Comparison of ENCODE assay signal across 24 mouse cellular contexts in the genomic region with DNA sequence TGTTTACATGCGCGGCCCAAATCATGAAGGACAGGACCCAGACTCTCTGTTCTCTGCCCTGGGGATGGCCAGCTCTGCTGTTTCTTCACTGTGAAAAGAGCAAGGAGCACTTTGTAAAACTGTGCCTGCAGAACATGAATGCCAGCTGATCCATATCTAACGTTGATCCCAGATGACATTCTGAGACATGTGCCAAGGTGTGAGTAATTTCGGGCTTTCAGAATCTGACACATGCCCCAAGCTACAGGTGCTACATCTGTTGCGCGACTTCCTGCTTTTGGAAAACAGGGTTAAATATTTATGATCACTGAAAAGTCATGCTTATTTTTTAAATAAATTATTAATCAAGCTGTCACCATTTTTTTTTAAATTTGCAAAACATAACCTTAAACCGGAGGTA.
"Had no signal": no experiment of that assay in that cellular context is flagged by ENCODE, and none has a peak within 500 bp of the region (broad histone marks: within the 10 kb centered on the region; RNA-seq: fewer than 3 reads in every experiment).

No protein-coding gene starts in this region.

- H3K4me3 ChIP-seq: heart, adult 2 months; heart, embryonic 13.5 days; heart, embryonic 15.5 days; hindbrain, embryonic 13.5 days; hindbrain, embryonic 15.5 days; layer of hippocampus, adult 2 months; left cerebral cortex, adult 2 months; limb, embryonic 10.5 days; limb, embryonic 12.5 days; liver, embryonic 13.5 days had no signal

- H3K9ac ChIP-seq: heart, embryonic 13.5 days; heart, embryonic 15.5 days; hindbrain, embryonic 13.5 days; hindbrain, embryonic 15.5 days; limb, embryonic 12.5 days; liver, embryonic 13.5 days had no signal

- H3K4me1 ChIP-seq: hindbrain, embryonic 13.5 days; hindbrain, embryonic 15.5 days; limb, embryonic 10.5 days; limb, embryonic 12.5 days; liver, embryonic 13.5 days had no signal

- ATAC-seq: hindbrain, postnatal 0 days had no signal

- H3K9me3 ChIP-seq: heart, embryonic 13.5 days; heart, embryonic 15.5 days; hindbrain, embryonic 13.5 days; hindbrain, embryonic 15.5 days; limb, embryonic 10.5 days; limb, embryonic 12.5 days; liver, embryonic 13.5 days had no signal

- H3K4me2 ChIP-seq: heart, embryonic 11.5 days; heart, embryonic 13.5 days; heart, embryonic 15.5 days; hindbrain, embryonic 13.5 days; hindbrain, embryonic 15.5 days; limb, embryonic 12.5 days; liver, embryonic 11.5 days; liver, embryonic 13.5 days had no signal

- H3K36me3 ChIP-seq: heart, embryonic 15.5 days; hindbrain, embryonic 13.5 days; hindbrain, embryonic 15.5 days; limb, embryonic 10.5 days; limb, embryonic 12.5 days; liver, embryonic 13.5 days had no signal

- H3K27ac ChIP-seq: heart, adult 2 months; heart, embryonic 13.5 days; heart, embryonic 15.5 days; hindbrain, embryonic 13.5 days; hindbrain, embryonic 15.5 days; hindbrain, postnatal 0 days; layer of hippocampus, adult 2 months; left cerebral cortex, adult 2 months; limb, embryonic 10.5 days; limb, embryonic 12.5 days; liver, embryonic 13.5 days had no signal

- DNase-seq: gastrocnemius, postnatal 10 days; gastrocnemius, postnatal 25 days; heart, adult 11 months; heart, adult 2 months; heart, postnatal 14 days; heart, postnatal 36 days; kidney, adult 18-20 months; kidney, adult 8-10 months; kidney, postnatal 10 days; kidney, postnatal 25 days; kidney, postnatal 4 days; liver; liver, embryonic 13.5 days had no signal

- H3K27me3 ChIP-seq: heart, embryonic 13.5 days; heart, embryonic 15.5 days; hindbrain, embryonic 13.5 days; hindbrain, embryonic 15.5 days; limb, embryonic 12.5 days; liver, embryonic 13.5 days had no signal
